1 mouse cellular context compared by ENCODE assay signal in genomic region chr4:10912611-10913301, GRCm38 (mm10).
A peak's percentile ranks its signal among the peaks of the same experiment; 100 is the strongest.
TF ChIP-seq lines count a peak whose summit lies in the region.

No protein-coding gene starts in this region.

TF ChIP-seq in CH12.LX, 34 proteins besides CTCF, POLR2A, EP300 and RAD21 (continued from another document):
- TF ChIP-seq ZKSCAN1 (IDR thresholded peaks at IDR 0.05; ENCODE audit: borderline replicate concordance, low read depth, low read length) (peak; percentile 41; the same call in 1 of the 2 replicates), PAX5 (IDR thresholded peaks at IDR 0.05; ENCODE audit: low read length) (no peak), USF1 (IDR thresholded peaks at IDR 0.05; ENCODE audit: low read depth, low read length) (no peak; the same call in 1 of the 2 replicates), MAZ (IDR thresholded peaks at IDR 0.05; ENCODE audit: low read depth, low read length) (0 out of 2 replicates have a peak, but pooled peaks have one; percentile 56), JUND (conservative IDR thresholded peaks at IDR 0.05; ENCODE audit: low read depth, low read length) (peak; percentile 62), TBP (conservative IDR thresholded peaks at IDR 0.05; ENCODE audit: low read depth, low read length) (no peak), ELF1 (IDR thresholded peaks at IDR 0.05; ENCODE audit: low read depth, low read length) (no peak), TCF12 (IDR thresholded peaks at IDR 0.05; ENCODE audit: low read depth, low read length) (peak; percentile 24; the same call in 1 of the 2 replicates), IRF4 (IDR thresholded peaks at IDR 0.05; ENCODE audit: low read depth, low read length) (peak; percentile 68), GABPA (IDR thresholded peaks at IDR 0.05; ENCODE audit: insufficient replicate concordance, low read depth, low read length) (no peak), MYC (IDR thresholded peaks at IDR 0.05; ENCODE audit: low read depth, low read length) (peak; percentile 76)
